Mouse (Mus musculus) kidney, postnatal 25 days (tissue): ENCODE results near the gene Usp48.

Experiments used
- DNase-seq, 2 experiments: peaks; one replicate each; pipeline ENCODE4 v3.0.0; 2021; ENCODE audit warnings: mixed read lengths in 2 of 2

Gene Usp48

DNA sequence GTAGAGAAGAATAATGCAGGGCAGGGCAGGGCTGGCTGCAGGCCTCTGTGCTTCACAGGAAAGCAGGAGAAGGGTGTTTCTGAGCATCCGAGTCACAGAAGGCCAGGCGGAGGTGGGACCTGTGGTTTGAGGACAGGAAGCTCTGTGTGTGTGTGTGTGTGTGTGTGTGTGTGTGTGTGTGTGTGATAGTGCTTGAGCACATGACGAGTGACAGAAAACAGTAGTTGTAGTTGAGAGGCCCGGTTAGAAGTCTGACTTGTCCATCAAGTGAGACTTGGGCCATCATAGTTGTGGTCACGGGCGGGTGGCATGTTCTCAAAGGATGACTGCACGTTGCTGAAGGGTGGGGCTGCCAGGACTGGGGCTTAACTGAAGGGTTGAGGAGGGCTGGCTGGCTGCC is 16.1 kb downstream of the Usp48 start:
- peak in 1 of 2 experiments; percentile 48 for DNase-seq

- peak in 1 of 2 experiments; percentile 40 for DNase-seq
Observed at GRCm38 (mm10) chr4:137610256-137610655, 16.7 kb downstream of the Usp48 start.

DNA sequence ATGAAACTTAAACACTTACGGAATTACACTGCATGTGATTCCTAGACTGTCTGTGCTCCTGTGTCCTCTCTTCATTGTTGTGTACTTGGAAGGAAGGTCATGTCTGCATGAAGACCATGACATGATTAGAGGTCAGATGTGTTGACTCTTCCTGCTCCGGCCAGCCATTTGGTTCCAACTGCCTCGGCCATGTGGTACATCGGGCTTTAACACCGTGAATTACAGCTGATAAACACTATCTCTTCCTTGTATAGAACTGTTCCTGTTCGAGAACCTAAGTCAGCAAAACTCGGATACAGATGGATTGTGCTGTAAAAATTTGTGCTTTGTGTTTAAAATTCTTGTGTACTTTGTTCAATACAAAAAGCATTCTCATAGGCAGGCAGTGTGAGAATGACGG is 29.3 kb downstream of the Usp48 start:
- no peak for DNase-seq

GRCm38 (mm10) chr4:137627476-137628235 is 34.1 kb downstream of the Usp48 start:
- DNase-seq = no peak

DNA sequence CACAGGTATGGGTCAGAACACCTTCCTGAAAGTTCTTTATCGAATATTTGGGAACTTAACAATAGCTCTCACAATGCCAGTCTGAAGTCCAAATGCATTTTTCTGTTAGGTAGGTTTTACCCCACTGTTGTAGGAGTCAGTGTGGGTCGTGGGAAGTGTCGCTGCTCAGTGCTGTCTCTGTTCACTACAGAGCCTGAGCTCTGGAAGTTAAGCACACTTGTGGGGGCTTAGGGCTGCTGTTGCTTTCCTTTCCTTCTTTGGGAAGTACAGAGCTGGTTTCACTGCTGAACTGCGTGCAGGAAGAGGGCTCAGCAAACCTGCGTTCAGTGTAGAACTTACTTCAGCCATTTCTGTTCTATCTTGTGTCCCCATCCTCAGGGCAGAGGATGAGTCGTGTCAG is 34.8 kb downstream of the Usp48 start:
- no peak for DNase-seq

GRCm38 (mm10) chr4:137629354-137629753 is 35.8 kb downstream of the Usp48 start:
- DNase-seq = peak in 1 of 2 experiments; percentile 23

- no peak for DNase-seq
Observed at GRCm38 (mm10) chr4:137630153-137630552, 36.6 kb downstream of the Usp48 start.

DNA sequence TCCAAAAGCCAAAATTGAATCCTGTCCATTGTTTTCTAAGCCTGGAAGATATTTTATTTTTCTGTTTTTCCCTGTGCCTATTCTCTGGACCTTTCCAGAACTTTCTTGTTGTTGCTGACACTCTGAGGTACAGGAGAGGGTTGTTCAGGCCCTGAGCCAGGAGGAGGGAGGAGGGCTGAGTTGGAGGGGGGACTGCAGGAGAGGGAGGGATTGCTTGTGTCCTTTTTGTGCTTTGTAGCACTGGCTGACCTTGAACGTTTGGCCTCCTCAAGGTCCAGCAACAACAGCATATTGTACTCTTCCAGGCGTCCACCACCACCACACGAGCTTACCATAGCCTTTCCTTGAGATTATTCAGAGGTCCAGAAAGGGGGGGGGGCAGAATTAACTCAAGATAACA is 38.0 kb downstream of the Usp48 start:
- DNase-seq = peak; percentile 19 to 72

- DNase-seq = no peak
Observed at GRCm38 (mm10) chr4:137633394-137633793, 39.8 kb downstream of the Usp48 start.

GRCm38 (mm10) chr4:137636597-137636996 is 43.0 kb downstream of the Usp48 start:
- no peak for DNase-seq

GRCm38 (mm10) chr4:137641556-137641955 is 48.0 kb downstream of the Usp48 start:
- no peak for DNase-seq

GRCm38 (mm10) chr4:137642101-137642500 is 48.5 kb downstream of the Usp48 start:
- DNase-seq = no peak

DNA sequence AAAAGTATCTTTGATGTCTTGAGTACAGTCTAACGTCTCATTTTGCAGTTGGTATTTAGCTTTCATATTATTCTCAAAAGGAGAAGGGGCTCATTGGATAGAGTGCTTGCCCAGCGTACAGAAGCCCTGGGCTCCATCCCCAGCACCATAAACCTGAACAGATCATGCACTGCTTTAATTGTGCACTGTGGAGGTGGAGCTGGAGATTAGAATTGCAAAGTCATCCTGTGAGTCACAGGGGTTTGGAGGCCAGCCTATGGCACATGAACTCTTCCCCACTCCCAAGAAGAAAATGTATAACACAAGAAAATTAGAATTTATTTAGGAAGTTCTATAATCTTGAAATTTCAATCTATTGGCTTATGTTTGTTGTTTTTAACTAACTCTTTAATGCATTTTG is 49.9 kb downstream of the Usp48 start:
- no peak for DNase-seq

GRCm38 (mm10) chr4:137646262-137646661 is 52.7 kb downstream of the Usp48 start:
- no peak for DNase-seq

DNA sequence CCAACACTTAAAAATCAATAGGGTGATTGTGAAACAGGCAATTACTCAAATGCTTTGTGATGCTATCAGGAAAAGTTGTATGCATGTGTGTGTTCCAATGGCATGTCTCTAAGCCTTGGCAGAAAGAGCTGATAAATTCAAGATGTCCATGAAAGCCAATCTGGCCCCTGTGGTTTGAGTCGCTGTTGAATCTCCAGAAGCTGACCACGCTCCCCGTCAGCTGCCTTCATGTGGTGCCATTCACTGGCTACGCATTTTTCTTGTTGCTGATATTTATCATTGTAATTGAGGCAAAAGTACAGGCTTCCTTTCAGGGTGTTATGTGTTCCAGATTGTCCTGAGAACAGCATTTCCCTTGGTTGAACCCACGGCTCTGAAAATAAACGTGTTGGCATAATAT is 54.1 kb downstream of the Usp48 start:
- no peak for DNase-seq

DNA sequence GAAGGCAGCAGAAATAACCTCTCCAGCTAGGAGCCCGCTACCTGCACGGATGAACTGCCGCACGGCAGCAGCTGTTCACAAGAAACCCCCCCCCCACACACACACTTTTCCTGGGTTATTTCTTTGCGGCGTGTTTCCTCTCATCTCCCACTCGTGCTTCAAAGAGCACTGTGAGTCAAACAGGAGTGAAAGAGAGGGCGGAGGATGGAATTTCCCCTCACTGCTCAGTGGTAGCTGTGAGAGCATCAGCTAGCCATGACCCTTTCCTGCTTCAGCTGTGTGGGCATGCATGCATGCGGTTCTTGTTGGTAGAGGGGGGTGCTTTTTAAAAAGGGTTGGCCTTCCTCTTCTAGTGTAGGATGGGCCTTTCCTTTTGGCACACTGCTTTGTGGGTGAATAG is 54.7 kb downstream of the Usp48 start:
- DNase-seq = no peak

DNA sequence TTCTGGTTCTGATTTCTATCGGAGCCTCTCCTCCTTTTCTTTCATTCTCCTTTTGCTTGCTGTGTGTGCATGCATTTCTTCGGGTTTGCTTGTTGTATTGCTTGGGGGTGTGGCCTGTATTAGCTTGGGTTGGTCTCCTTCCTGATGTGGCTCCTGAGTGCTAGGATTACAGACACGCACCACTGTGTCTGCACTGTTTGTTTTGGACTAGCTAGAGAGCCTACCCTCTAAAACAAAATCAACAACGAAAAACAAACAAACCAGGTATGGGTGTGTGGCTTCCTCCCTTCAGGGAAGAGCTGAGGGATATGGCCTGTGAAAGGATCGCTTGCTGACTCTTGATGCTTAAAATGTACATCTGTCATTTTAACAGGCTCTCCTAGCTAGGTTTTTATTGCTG is 57.4 kb downstream of the Usp48 start:
- DNase-seq = no peak

- DNase-seq = no peak
Observed at GRCm38 (mm10) chr4:137652835-137653346, 59.3 kb downstream of the Usp48 start.

GRCm38 (mm10) chr4:137655241-137656031 is 61.9 kb downstream of the Usp48 start:
- DNase-seq = no peak

DNA sequence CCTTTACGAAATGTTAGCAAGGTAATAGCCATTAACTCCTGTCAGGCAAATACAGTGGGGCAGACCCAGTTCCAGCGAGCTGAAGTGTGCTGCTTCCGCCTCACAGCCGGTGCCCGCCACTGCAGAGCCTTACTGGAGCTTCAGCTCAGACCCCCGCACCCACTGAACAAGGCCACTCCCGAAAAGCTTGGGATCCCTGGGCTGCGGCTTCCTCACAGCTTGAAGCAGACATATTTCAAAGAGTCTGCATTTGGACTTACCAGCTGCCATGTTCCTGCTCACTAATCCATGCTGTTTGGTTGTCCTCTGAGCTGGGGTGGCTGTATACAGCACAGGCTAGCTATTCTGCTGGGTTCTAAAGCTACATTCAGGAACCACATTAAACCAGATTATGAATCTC is 64.1 kb downstream of the Usp48 start:
- no peak for DNase-seq

DNA sequence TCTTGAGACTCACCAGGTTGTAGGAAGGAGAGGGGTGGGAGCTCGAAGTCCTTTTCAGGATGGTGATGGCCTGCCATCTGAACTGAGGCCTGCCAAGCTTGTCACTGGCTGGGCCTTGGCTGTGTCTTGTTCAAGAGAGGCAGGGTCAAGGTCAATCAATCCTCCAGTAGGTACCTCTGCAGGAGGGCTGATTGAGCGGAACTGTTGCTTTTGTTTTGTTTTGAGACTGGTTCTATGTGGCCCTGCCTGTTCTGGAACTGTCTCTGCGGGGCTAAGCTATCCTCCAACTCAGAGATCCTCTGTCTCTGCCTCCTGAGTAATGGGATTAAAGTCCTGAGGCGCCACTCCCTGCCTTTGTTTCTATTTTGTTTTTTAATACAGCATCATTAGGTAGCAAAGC is 66.0 kb downstream of the Usp48 start:
- DNase-seq = no peak

GRCm38 (mm10) chr4:137660364-137661077 is 67.0 kb downstream of the Usp48 start:
- peak in 1 of 2 experiments; percentile 59 for DNase-seq

DNA sequence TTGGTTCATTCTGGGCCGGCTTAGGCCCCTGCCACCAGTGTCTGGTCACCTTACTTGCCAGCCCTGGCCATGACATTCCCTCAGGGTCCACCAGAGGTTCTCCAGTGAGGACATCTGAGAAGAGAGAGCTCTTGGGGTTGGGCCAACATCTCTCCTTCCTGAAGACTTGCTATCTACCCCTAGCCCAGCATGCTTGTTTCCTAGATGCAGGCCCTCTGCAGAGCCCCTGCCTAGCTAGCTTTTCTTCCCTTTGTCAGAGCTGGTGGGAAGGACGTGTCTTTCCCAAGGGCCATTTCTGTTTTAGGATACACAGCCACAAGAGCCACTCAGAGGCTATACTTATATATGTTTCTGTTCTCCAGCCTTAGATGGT is 67.5 kb downstream of the Usp48 start:
- DNase-seq = no peak
